Mouse (Mus musculus) liver, embryonic 14.5 days (tissue): ENCODE results near the gene Tead2. TPM values are rescaled to one million over a fixed set of nuclear protein-coding genes. Genes with fewer than 3 reads are reported as not detected.
A peak's percentile ranks its signal among the peaks of the same experiment; 100 is the strongest.

ENCODE experiments used
- ATAC-seq: fragments of 200-750 bp; cut with Nextera tagmentation; 2 replicates; pipeline ENCODE4 v1.8.0; 2017; ENCODE audit warnings: moderate number of reproducible peaks, mild to moderate bottlenecking, moderate library complexity; ENCODE audit not compliant: insufficient read depth
- DNase-seq, 3 experiments: peaks; one replicate each; pipeline ENCODE4 v3.0.0-alpha.2; 2012 to 2013; ENCODE audit warnings: low read depth in 3 of 3, low spot score in 3 of 3
- H3K27ac ChIP-seq: fragments of 300-500 bp; sonication (generic); 2 replicates; pipeline ENCODE4 v1.5.1; 2014; ENCODE audit warnings: moderate library complexity, mild to moderate bottlenecking, control low read depth, inconsistent platforms
- H3K27me3 ChIP-seq: fragments of 300-500 bp; sonication (generic); 2 replicates; pipeline ENCODE4 v1.6.1; 2014; ENCODE audit warnings: mild to moderate bottlenecking, low read length, moderate library complexity; ENCODE audit not compliant: control insufficient read depth, insufficient read depth
- H3K36me3 ChIP-seq: fragments of 300-500 bp; sonication (generic); replicated peaks from 2 replicates; pipeline ENCODE4 v1.6.1; 2014; ENCODE audit warnings: low read depth; ENCODE audit not compliant: control insufficient read depth, insufficient read depth
- H3K4me1 ChIP-seq, 2 experiments: fragments of 200-500 bp in 1 of 2; fragments of 300-500 bp in 1 of 2; sonication (generic) in 1 of 2; replicated peaks; 2 replicates each; pipeline ENCODE4 v1.6.1; 2012 to 2014; ENCODE audit warnings: antibody characterized with exemption in 1 of 2, inconsistent platforms in 1 of 2, low read length in 1 of 2; ENCODE audit not compliant: control insufficient read depth in 2 of 2, insufficient read depth in 2 of 2
- H3K4me2 ChIP-seq: fragments of 300-500 bp; sonication (generic); 2 replicates; pipeline ENCODE4 v1.6.1; 2014; ENCODE audit warnings: low read depth, mild to moderate bottlenecking, control low read depth, moderate library complexity
- H3K4me3 ChIP-seq, 2 experiments: fragments of 200-500 bp in 1 of 2; fragments of 300-500 bp in 1 of 2; sonication (generic) in 1 of 2; 2 replicates each; pipeline ENCODE4 v1.5.1; 2012 to 2014; ENCODE audit warnings: low read depth in 2 of 2, low read length in 2 of 2, mild to moderate bottlenecking in 2 of 2, control low read depth in 1 of 2, inconsistent platforms in 1 of 2, moderate library complexity in 1 of 2; ENCODE audit not compliant: insufficient read depth in 1 of 2
- H3K9ac ChIP-seq: fragments of 300-500 bp; sonication (generic); replicated peaks from 2 replicates; pipeline ENCODE4 v1.6.1; 2014; ENCODE audit warnings: mild to moderate bottlenecking, control low read depth, moderate library complexity
- H3K9me3 ChIP-seq: fragments of 300-500 bp; sonication (generic); 2 replicates; pipeline ENCODE4 v1.6.1; 2016; ENCODE audit warnings: low read length, mixed read lengths; ENCODE audit not compliant: control insufficient read depth
- CTCF ChIP-seq: IDR thresholded peaks from 2 replicates; pipeline ENCODE4 v1.5.1; 2016; ENCODE audit warnings: antibody characterized with exemption, low read depth, control low read depth
- EP300 ChIP-seq: IDR thresholded peaks from 2 replicates; pipeline ENCODE4 v1.6.1; 2016; ENCODE audit warnings: antibody characterized with exemption, low read depth
- WGBS: fragments of 180-500 bp; shearing (Covaris S2); extraction: QIAGEN DNeasy Blood & Tissue Kit; methylation state at CpG from one replicate; pipeline ENCODE4 v1.1.7; 2014; ENCODE audit not compliant: insufficient replicate concordance; 5-methylcytosine and 5-hydroxymethylcytosine counted together
- polyA plus RNA-seq, 2 experiments: library from polyadenylated mRNA; depleted of rRNA in 1 of 2; stranded (reverse) in 1 of 2; unstranded in 1 of 2; fragments of >200 nt; fragmentation: Nextera tagmentation in 1 of 2; extraction: Ambion mirVana in 1 of 2; gene quantifications; 2 replicates each; pipeline versions ENCODE4 v1.2.1 to v1.2.3; 2012 to 2014

The Tead2 gene
- polyA plus RNA-seq, 2 experiments, result 4.1 to 10.0 TPM

DNA sequence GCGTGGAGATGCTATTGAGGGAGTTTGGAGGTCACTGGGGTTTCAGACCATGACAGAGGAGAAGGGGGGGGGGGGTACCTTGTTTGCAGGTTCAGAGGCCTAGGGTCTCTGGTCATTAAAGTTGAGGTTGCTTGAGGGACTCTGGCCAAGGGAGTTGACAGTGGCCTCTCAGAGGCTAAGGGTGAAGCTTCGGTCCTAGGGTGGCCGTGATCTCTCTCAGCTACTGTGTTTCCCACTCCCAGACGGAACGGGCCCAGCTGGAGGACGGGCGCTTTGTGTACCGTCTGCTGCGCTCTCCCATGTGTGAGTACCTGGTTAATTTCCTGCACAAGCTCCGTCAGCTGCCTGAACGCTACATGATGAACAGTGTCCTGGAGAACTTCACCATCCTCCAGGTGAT is 16.4 kb downstream of the Tead2 start:
- H3K27me3 ChIP-seq, result no peaks in the 10 kb centered on the region
- peaks cover 0 to 14% of the 10 kb centered on the region in 2 experiments; a peak in 2 of 4 replicates for H3K4me1 ChIP-seq
- no peaks in the 10 kb centered on the region for H3K36me3 ChIP-seq
- 77% methylated on average over 11 of the region's 11 CpGs for WGBS
- DNase-seq (no peak), ATAC-seq (no peak)
- H3K4me2 ChIP-seq, result no peak overlapping the region
- TF ChIP-seq CTCF (no peak), EP300 (no peak)
- no peak overlapping the region for H3K9ac ChIP-seq
- no peak overlapping the region for H3K4me3 ChIP-seq
- no peaks in the 10 kb centered on the region for H3K9me3 ChIP-seq
- H3K27ac ChIP-seq, result no peak overlapping the region

DNA sequence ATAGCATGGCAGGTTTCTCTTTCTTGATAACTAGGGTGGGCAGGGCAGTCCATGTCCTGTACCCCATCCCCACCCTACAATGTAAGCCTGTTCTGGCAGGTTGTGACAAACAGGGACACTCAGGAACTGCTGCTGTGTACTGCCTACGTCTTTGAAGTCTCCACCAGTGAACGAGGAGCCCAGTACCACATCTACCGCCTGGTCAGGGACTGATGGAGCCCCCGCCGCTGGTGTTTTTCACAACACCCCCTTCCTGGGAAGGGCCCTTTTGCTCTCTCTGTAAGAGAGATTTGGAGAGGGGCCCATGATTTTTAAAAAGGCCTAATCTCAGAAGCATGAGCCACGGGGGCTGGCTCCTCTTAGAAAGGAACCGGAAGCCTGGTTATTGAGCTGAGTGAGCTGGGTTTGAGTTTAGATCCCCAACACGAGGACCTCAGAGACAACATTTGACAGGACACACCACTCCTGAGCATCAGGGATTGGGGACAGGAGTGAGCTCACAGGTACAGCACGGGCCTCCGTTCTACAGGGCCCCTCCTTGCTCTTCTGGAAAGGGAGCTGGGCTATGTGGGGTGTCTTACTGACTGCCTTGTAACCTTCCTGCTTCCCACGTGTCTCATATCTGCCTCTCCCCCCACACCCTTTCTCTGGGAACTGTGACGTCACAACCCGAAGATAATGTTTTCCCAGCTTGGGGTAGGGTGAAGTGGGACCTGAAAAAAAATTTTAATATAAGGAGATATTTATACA is 17.3 kb downstream of the Tead2 start:
- no peak overlapping the region for H3K4me3 ChIP-seq
- H3K36me3 ChIP-seq, result no peaks in the 10 kb centered on the region
- no peaks in the 10 kb centered on the region for H3K9me3 ChIP-seq
- peaks cover 0 to 14% of the 10 kb centered on the region in 2 experiments; a peak in 2 of 4 replicates for H3K4me1 ChIP-seq
- no peaks in the 10 kb centered on the region for H3K27me3 ChIP-seq
- no peak for TF ChIP-seq EP300
- no peak for TF ChIP-seq CTCF
- 49% methylated on average over 13 of the region's 13 CpGs for WGBS
- no peak overlapping the region for H3K27ac ChIP-seq
- H3K4me2 ChIP-seq, result no peak overlapping the region
- DNase-seq, result no peak
- no peak overlapping the region for H3K9ac ChIP-seq
- no peak for ATAC-seq

DNA sequence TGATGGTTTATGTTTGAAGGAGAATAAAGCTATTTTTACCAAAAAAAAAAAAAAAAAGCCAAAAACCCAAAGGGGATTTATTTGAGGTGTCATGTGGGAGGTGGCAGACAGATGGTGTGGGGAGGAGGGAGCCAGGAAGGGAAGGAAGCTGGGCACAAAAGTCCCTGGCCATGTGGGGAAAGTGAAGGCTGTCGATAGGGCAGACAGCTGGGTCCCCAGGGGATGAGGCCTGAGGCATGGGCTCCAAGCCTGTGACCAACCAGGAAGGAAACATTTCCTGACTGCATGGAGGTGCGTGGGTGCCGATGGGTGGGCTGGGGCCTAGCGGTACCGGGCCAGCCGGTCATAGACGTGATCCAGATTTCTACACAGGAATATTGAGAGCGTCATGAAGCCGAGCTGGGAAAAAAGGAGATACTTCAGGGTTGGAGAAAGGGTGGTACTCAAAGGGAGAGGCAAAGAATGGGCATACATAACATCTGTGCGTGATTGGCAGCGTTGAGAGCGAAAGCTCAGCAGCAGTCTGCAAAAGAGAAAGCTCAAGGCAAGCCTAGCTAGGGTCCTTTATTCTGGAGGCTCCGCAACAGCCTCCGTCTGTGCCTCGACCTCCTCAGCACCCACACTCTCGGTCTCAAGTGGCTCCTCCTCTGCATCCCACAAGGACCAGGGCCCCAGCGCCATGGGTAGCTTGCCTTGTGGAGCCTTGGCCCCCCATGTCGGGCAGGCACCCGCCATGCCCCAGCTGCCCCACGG is 18.2 kb downstream of the Tead2 start:
- no peaks in the 10 kb centered on the region for H3K27me3 ChIP-seq
- H3K4me2 ChIP-seq, result no peak overlapping the region
- no peak for TF ChIP-seq EP300
- TF ChIP-seq CTCF, result no peak
- no peaks in the 10 kb centered on the region for H3K9me3 ChIP-seq
- H3K9ac ChIP-seq, result no peak overlapping the region
- DNase-seq (no peak), ATAC-seq (no peak)
- H3K27ac ChIP-seq, result no peak overlapping the region
- no peaks in the 10 kb centered on the region for H3K36me3 ChIP-seq
- WGBS, result 56% methylated on average over 20 of the region's 20 CpGs
- peaks cover 0 to 19% of the 10 kb centered on the region in 2 experiments; a peak in 2 of 4 replicates for H3K4me1 ChIP-seq
- H3K4me3 ChIP-seq, result no peak overlapping the region

DNA sequence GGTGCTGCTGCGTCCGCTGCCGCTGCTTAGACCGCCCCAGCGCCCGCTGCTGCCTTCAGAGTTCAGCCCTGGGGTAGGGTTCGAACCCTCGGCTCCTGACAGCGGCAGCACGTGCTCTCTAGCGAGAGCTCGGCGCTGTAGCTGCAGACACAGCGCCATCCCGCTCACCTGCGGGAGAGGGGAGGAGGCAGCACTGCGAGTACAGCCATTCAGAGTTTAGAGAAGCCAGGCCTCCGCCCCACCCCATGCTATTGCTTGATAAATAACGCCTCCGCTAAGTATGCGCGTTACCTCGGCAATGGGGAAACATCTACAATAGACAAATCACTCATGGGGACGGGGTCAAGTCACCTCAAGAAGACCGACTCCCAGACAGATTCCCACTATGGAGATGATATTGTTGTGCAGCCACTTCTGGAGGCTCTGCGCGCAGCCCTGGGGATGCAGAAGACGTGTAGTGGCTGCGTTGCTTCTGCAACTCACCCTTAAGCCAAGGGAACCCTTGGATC is 18.8 kb downstream of the Tead2 start:
- no peak for DNase-seq
- H3K4me2 ChIP-seq, result peak overlapping the region; percentile 7
- no peaks in the 10 kb centered on the region for H3K9me3 ChIP-seq
- no peaks in the 10 kb centered on the region for H3K27me3 ChIP-seq
- H3K4me3 ChIP-seq, result no peak overlapping the region
- TF ChIP-seq EP300, result no peak
- WGBS, result 46% methylated on average over 29 of the region's 29 CpGs
- H3K4me1 ChIP-seq, result peaks cover 0 to 21% of the 10 kb centered on the region in 2 experiments; a peak in 2 of 4 replicates
- no peak overlapping the region for H3K9ac ChIP-seq
- H3K36me3 ChIP-seq, result no peaks in the 10 kb centered on the region
- ATAC-seq, result no peak
- no peak overlapping the region for H3K27ac ChIP-seq

DNA sequence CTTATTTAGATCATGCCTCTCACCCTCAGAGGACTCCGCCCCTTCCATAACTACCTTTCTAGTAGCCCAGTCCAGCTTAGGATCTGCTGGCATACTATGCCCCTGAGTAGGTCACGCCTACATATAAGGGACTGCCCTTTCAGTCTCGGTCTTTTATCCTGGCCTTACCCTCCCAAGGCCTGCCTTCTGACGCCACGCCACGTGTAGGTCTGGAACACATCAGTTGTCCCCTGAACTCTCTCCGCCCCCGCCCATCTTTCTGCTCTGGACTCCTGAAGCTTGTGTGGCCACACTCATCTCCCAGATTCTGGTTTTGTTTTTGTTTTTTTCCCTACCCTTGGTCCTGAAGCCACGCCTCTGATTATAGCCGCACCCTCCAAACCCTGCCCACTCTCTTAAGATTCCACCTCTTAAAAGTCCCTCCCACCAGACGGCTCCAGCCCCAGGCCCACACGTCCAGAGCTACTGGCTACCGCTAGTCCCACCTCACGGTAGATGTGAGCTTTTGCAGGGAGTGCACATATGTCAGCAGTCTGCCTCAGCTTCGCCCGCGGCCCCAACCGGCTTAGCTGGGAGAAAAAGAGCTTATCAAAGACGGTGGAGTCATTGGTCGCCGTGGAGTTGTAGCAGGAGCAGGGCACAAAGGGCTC is 19.5 kb downstream of the Tead2 start:
- Histone ChIP-seq H3K4me2 (peak overlapping the region; percentile 7), H3K36me3 (no peaks in the 10 kb centered on the region), H3K4me3 (no peak overlapping the region), H3K9ac (no peak overlapping the region), H3K4me1 (peaks cover 0 to 21% of the 10 kb centered on the region in 2 experiments; a peak in 2 of 4 replicates), H3K27ac (no peak overlapping the region), H3K9me3 (no peaks in the 10 kb centered on the region), H3K27me3 (no peaks in the 10 kb centered on the region)
- WGBS, result 32% methylated on average over 21 of the region's 21 CpGs
- ATAC-seq, result no peak
- no peak for DNase-seq
- TF ChIP-seq CTCF (no peak), EP300 (no peak)
